Mouse (Mus musculus) embryonic fibroblast, embryonic 13.5 days (primary cell): Measurements from ENCODE around the gene 1110002E22Rik. TPM values are rescaled to one million over a fixed set of nuclear protein-coding genes. Genes with fewer than 3 reads are reported as not detected.

Experiments
- H3K27ac ChIP-seq: 2 replicates; pipeline ENCODE4 v1.5.1; 2012; ENCODE audit warnings: low read length, control low read depth, inconsistent platforms; ENCODE audit not compliant: insufficient read depth
- H3K4me1 ChIP-seq: 2 replicates; pipeline ENCODE4 v1.6.1; 2011; ENCODE audit warnings: low read length; ENCODE audit not compliant: control insufficient read depth, insufficient read depth
- H3K4me3 ChIP-seq: 2 replicates; pipeline ENCODE4 v1.5.1; 2011; ENCODE audit warnings: mild to moderate bottlenecking, control low read depth, low read length; ENCODE audit not compliant: insufficient read depth
- CTCF ChIP-seq: IDR thresholded peaks from 2 replicates; pipeline ENCODE4 v1.5.1; 2011; ENCODE audit warnings: mild to moderate bottlenecking, control low read depth, low read length, moderate library complexity, borderline replicate concordance; ENCODE audit not compliant: insufficient read depth
- POLR2A ChIP-seq: IDR thresholded peaks from 2 replicates; pipeline ENCODE4 v1.6.1; 2011; ENCODE audit warnings: low read depth, mild to moderate bottlenecking, control low read depth, low read length, moderate library complexity
- polyA plus RNA-seq: library from polyadenylated mRNA; stranded (reverse); fragments of >200 nt; gene quantifications from 2 replicates; pipeline ENCODE4 v1.2.4, GENCODE M21; 2011; ENCODE audit warnings: low read depth; ENCODE audit not compliant: missing spikeins, insufficient read length

The 1110002E22Rik gene
- polyA plus RNA-seq, 1 experiment, result 0.09 TPM

DNA sequence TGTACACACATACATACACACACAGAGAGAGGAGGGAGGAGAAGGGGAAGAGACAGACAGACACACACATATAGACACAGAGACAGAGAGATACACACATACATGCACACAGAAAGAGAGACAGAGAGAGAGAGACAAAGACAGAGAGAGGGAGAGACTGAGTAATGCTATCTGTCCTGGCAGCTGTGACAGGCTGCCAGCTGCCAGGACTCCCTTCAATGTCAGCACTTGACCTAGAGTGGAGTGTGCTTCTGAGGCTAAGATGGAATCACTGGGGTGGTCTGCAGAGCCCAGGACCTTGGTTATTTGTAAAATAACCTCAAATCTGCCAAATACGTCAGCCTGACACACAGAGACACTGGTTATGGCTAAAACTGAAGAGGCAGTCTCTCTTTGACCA is 32.9 kb downstream of the 1110002E22Rik start:
- Histone ChIP-seq H3K4me1 (peaks cover 2% of the 10 kb centered on the region; the same call in 1 of the 2 replicates), H3K4me3 (no peak overlapping the region), H3K27ac (no peak overlapping the region)
- TF ChIP-seq POLR2A (no peak), CTCF (no peak)

DNA sequence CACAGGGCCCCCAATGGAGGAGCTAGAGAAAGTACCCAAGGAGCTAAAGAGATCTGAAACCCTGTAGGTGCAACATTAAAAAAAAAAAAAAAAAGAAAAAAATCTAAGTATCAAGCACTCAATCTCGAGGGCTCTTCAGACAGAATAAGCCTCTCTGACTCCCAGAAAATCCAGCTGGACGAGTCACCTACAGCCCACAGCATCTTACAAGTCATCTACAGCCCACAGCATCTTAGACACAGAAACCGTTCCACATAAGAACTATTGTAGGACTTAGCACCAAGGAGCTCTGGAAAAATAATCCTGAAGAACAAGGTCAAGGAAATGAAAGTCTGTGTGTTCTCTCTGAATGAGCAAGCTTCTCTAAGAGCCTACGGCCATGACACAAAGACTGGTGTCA is 37.1 kb downstream of the 1110002E22Rik start:
- Histone ChIP-seq H3K4me1 (no peaks in the 10 kb centered on the region; the same call in 1 of the 2 replicates), H3K27ac (no peak overlapping the region), H3K4me3 (no peak overlapping the region)
- TF ChIP-seq CTCF, result no peak
- TF ChIP-seq POLR2A, result no peak

DNA sequence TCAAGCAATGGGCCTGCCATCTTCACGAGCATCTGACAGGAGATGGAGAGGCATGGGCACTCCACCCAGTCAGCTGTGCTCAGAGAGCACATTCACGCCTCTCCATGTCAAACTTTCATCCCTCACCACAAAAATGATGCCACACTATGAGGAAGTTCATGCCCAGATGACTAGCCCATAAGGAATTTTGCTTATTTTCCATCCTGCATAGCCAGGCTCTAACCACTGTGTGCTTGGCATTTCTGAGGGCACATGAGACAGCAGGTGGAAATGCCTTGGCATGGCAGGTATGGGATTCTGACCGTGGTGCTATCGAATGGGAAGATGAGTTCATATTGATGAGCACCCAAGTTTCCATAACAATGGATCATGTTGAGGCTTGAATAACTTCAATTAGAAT is 38.8 kb downstream of the 1110002E22Rik start:
- Histone ChIP-seq H3K27ac (no peak overlapping the region), H3K4me1 (no peaks in the 10 kb centered on the region; the same call in 1 of the 2 replicates), H3K4me3 (no peak overlapping the region)
- TF ChIP-seq CTCF (no peak), POLR2A (no peak)

DNA sequence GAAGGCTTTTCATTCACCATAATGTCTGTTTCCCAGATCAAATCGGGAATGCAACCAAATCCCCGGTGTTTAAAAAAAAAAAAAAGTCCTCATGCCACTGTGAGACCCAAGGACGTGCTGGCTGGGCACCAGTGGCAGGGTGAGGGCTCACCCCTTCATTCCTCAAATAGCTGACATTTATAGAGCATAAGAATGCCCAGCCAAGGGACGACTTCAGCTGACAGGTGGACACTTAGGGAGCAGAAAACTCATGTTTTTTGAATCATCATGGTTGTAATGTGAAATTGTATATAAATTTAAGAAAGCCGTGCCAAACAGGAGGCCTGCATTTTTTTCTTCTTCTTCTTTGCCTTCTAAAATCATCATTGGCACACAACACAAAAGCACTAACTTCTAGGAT is 40.2 kb downstream of the 1110002E22Rik start:
- Histone ChIP-seq H3K4me3 (no peak overlapping the region), H3K4me1 (no peaks in the 10 kb centered on the region; the same call in 1 of the 2 replicates), H3K27ac (no peak overlapping the region)
- TF ChIP-seq CTCF (no peak), POLR2A (no peak)

DNA sequence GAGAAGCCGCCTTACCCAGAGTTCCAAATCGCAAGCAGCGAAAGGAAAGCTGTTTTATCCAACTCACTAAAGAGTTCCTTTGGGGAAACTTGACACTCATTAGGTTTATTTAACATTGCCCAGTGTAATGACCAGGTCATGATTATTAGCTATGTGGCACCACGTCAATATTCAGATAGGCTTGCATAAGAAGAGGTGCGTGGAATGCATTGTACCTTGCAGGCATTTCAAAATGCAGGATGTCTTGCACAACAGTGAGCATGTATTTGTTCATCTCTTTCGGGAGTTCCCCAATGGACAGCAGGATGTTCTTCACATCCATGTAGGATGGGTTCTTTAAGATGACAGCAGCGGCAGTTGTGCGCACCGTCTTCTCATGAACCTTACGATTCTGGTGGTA is 42.0 kb downstream of the 1110002E22Rik start:
- Histone ChIP-seq H3K27ac (no peak overlapping the region), H3K4me3 (no peak overlapping the region), H3K4me1 (no peaks in the 10 kb centered on the region; the same call in 1 of the 2 replicates)
- TF ChIP-seq CTCF (no peak), POLR2A (no peak)

- TF ChIP-seq CTCF, result no peak
- no peak for TF ChIP-seq POLR2A
- Histone ChIP-seq H3K4me1 (no peaks in the 10 kb centered on the region), H3K27ac (no peak overlapping the region)
Measured at GRCm38 (mm10) chr3:138110910-138111782, 46.3 kb downstream of the 1110002E22Rik start.

GRCm38 (mm10) chr3:138114106-138114505 is 49.3 kb downstream of the 1110002E22Rik start:
- Histone ChIP-seq H3K4me1 (no peaks in the 10 kb centered on the region), H3K4me3 (no peak overlapping the region), H3K27ac (no peak overlapping the region)
- TF ChIP-seq POLR2A, result no peak
- TF ChIP-seq CTCF, result no peak

More at GRCm38 (mm10) chr3:138110910-138111782, 46.3 kb downstream of the 1110002E22Rik start:
- H3K4me3 ChIP-seq, result no peak overlapping the region

DNA sequence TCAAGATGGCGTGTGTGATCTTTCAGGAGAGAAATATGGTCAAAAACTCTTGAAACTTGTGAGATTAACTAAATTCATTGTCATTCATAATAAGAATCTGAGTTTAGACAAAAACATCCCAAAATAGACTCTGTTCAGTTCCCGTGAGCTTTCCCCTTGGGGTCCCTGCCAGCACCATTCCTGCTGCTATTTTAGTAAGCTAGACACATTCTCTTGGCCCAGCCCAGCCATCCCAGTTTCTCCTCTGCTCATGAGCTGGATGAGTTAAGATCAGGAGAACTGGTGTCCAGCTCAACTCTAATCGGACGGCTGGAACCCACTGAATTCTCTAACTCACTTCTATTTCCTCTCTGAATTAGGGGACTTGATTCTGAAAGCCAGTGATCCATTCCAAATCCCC is 52.0 kb downstream of the 1110002E22Rik start:
- no peak for TF ChIP-seq CTCF
- TF ChIP-seq POLR2A, result no peak
- H3K4me1 ChIP-seq, result no peaks in the 10 kb centered on the region
- H3K27ac ChIP-seq, result no peak overlapping the region
- H3K4me3 ChIP-seq, result no peak overlapping the region

- Histone ChIP-seq H3K4me3 (no peak overlapping the region), H3K27ac (no peak overlapping the region), H3K4me1 (no peaks in the 10 kb centered on the region)
- TF ChIP-seq CTCF (no peak), POLR2A (no peak)
Measured at GRCm38 (mm10) chr3:138118392-138118791, 53.5 kb downstream of the 1110002E22Rik start.

GRCm38 (mm10) chr3:138118831-138119230 is 54.0 kb downstream of the 1110002E22Rik start:
- H3K4me1 ChIP-seq, result no peaks in the 10 kb centered on the region
- no peak overlapping the region for H3K27ac ChIP-seq
- no peak for TF ChIP-seq POLR2A
- TF ChIP-seq CTCF, result no peak
- no peak overlapping the region for H3K4me3 ChIP-seq
